ENCODE assay signal across 8 mouse cellular contexts in genomic region chr6:39515040-39515738, GRCm38 (mm10). TPM values are rescaled to one million over a fixed set of nuclear protein-coding genes. Genes with fewer than 3 reads are reported as not detected.
DNase-seq lines count a peak whose midpoint lies in the region; ATAC-seq and TF ChIP-seq lines count a peak whose summit lies in the region.

No protein-coding gene starts in this region.

- peak; percentile 81 for ATAC-seq in kidney, embryonic 15.5 days (replicated peaks; ENCODE audit: low FRiP score)
- ATAC-seq in hindbrain, embryonic 14.5 days (ENCODE audit: low FRiP score): peak; percentile 58; the same call in 1 of the 2 replicates
- ATAC-seq in midbrain, postnatal 0 days (ENCODE audit: low FRiP score): peak; percentile 64; the same call in 1 of the 2 replicates

- peak overlapping the region; percentile 42 for H3K4me2 ChIP-seq in kidney, embryonic 15.5 days
- H3K4me2 ChIP-seq in hindbrain, embryonic 14.5 days (replicated peaks): no peak overlapping the region
- no peak overlapping the region for H3K4me2 ChIP-seq in midbrain, postnatal 0 days (ENCODE audit: low read depth, low read length, poor library complexity, severe bottlenecking)

- DNase-seq in kidney, adult 11 months: no peak
- DNase-seq in adipocyte (ENCODE audit: low spot score): peak; percentile 80
- peak; percentile 70 for DNase-seq in fibroblast of lung, adult 2 months (ENCODE audit: low read depth)
- peak; percentile 27 for DNase-seq in hindbrain, embryonic 14.5 days (ENCODE audit: low spot score)
- peak; percentile 62 for DNase-seq in midbrain, postnatal 0 days (ENCODE audit: low spot score)
- no peak for DNase-seq in frontal cortex, postnatal 10 days (ENCODE audit: low spot score in 2 of 2)
- no peak for DNase-seq in gastrocnemius, postnatal 25 days

- no peak overlapping the region for H3K9ac ChIP-seq in kidney, embryonic 15.5 days
- 0 out of 2 replicates have a peak overlapping the region, but pooled peaks have one; percentile 2 for H3K9ac ChIP-seq in hindbrain, embryonic 14.5 days
- no peak overlapping the region for H3K9ac ChIP-seq in midbrain, postnatal 0 days (replicated peaks; ENCODE audit: low read length, poor library complexity, severe bottlenecking)

- H3K27me3 ChIP-seq in kidney, embryonic 15.5 days: no peaks in the 10 kb centered on the region
- no peaks in the 10 kb centered on the region for H3K27me3 ChIP-seq in hindbrain, embryonic 14.5 days (ENCODE audit: control insufficient read depth, insufficient read depth, low read length)
- no peaks in the 10 kb centered on the region for H3K27me3 ChIP-seq in midbrain, postnatal 0 days (ENCODE audit: insufficient read depth, low read length)

- no peak for TF ChIP-seq CTCF in midbrain, postnatal 0 days (IDR thresholded peaks at IDR 0.05)

- H3K4me3 ChIP-seq in kidney, embryonic 15.5 days (replicated peaks): no peak overlapping the region
- no peak overlapping the region for H3K4me3 ChIP-seq in hindbrain, embryonic 14.5 days (replicated peaks; ENCODE audit: low read length)
- no peak overlapping the region for H3K4me3 ChIP-seq in midbrain, postnatal 0 days (ENCODE audit: low read depth, low read length)

- H3K9me3 ChIP-seq in kidney, embryonic 15.5 days (replicated peaks): 0 out of 2 replicates have a peak, but pooled peaks cover 2% of the 10 kb centered on the region
- peaks cover 4% of the 10 kb centered on the region; the same call in 1 of the 2 replicates for H3K9me3 ChIP-seq in hindbrain, embryonic 14.5 days (ENCODE audit: control insufficient read depth, low read length)
- no peaks in the 10 kb centered on the region for H3K9me3 ChIP-seq in midbrain, postnatal 0 days (ENCODE audit: low read length)

- H3K36me3 ChIP-seq in kidney, embryonic 15.5 days: peaks cover 21% of the 10 kb centered on the region
- H3K36me3 ChIP-seq in hindbrain, embryonic 14.5 days (replicated peaks; ENCODE audit: control insufficient read depth, insufficient read depth): peaks cover 19% of the 10 kb centered on the region
- no peaks in the 10 kb centered on the region for H3K36me3 ChIP-seq in midbrain, postnatal 0 days (ENCODE audit: insufficient read depth, low read length)

- H3K27ac ChIP-seq in kidney, embryonic 15.5 days: peak overlapping the region; percentile 93
- H3K27ac ChIP-seq in hindbrain, embryonic 14.5 days: peak overlapping the region; percentile 84
- H3K27ac ChIP-seq in midbrain, postnatal 0 days (ENCODE audit: low read depth, low read length): peak overlapping the region; percentile 62

- H3K4me1 ChIP-seq in kidney, embryonic 15.5 days: peaks cover 21% of the 10 kb centered on the region
- H3K4me1 ChIP-seq in hindbrain, embryonic 14.5 days (replicated peaks; ENCODE audit: control insufficient read depth, insufficient read depth, low read length): peaks cover 8% of the 10 kb centered on the region
- no peaks in the 10 kb centered on the region for H3K4me1 ChIP-seq in midbrain, postnatal 0 days (ENCODE audit: insufficient read depth, low read length)

- WGBS in kidney, embryonic 15.5 days: 28% methylated on average over 11 of the region's 11 CpGs
- WGBS in hindbrain, embryonic 14.5 days: 50% methylated on average over 11 of the region's 11 CpGs
- 53% methylated on average over 11 of the region's 11 CpGs for WGBS in midbrain, postnatal 0 days

RNA-seq across cellular contexts. Expression of gene Dennd2a, which starts 42.5 kb away (rescaled TPM):
- polyA plus RNA-seq in kidney, embryonic 15.5 days (2015; fragmentation: Nextera tagmentation; extraction: Ambion mirVana): 23.5 and 24.0 TPM in 2 replicates
- polyA plus RNA-seq in hindbrain, embryonic 14.5 days (2014; fragmentation: Nextera tagmentation; extraction: Ambion mirVana): 19.1 and 21.8 TPM in 2 replicates
- total RNA-seq in midbrain, postnatal 0 days (2014; rRNA removed): 15.9 and 22.4 TPM in 2 replicates
- 7.8 and 9.8 TPM in 2 replicates for polyA plus RNA-seq in midbrain, postnatal 0 days (2015; fragmentation: Nextera tagmentation; extraction: Ambion mirVana)
- 1 to 10 TPM; 4.6 to 4.7 TPM for total RNA-seq in gastrocnemius, postnatal 25 days (2021)

RNA-seq across cellular contexts. Expression of gene Adck2, which starts 58.5 kb away (rescaled TPM):
- 27.4 TPM in 2 replicates for polyA plus RNA-seq in kidney, embryonic 15.5 days (2015; fragmentation: Nextera tagmentation; extraction: Ambion mirVana)
- 37.5 and 38.0 TPM in 2 replicates for polyA plus RNA-seq in hindbrain, embryonic 14.5 days (2014; fragmentation: Nextera tagmentation; extraction: Ambion mirVana)
- total RNA-seq in midbrain, postnatal 0 days (2014; rRNA removed): 16.9 and 31.0 TPM in 2 replicates
- polyA plus RNA-seq in midbrain, postnatal 0 days (2015; fragmentation: Nextera tagmentation; extraction: Ambion mirVana): 44.9 and 45.9 TPM in 2 replicates
- total RNA-seq in gastrocnemius, postnatal 25 days (2021): 1 to 10 TPM; 5.9 to 7.3 TPM

Comparison
In these comparisons a context has a peak if more than half of its experiments do, and no peak if none do; other contexts are left out.
1. DNase-seq: peak in adipocyte (single experiment), fibroblast of lung, adult 2 months (single experiment), hindbrain, embryonic 14.5 days (single experiment) and midbrain, postnatal 0 days (single experiment); none in kidney, adult 11 months (single experiment), frontal cortex, postnatal 10 days (0 of 2) and gastrocnemius, postnatal 25 days (single experiment).
2. Peak in every context shown above with its lines, with median percentiles within 50 percentile points of each other: ATAC-seq and H3K27ac ChIP-seq.